Mouse (Mus musculus) small intestine, adult 2 months (tissue): ENCODE measurements around the gene Lgals3bp. TPM values are rescaled to one million over a fixed set of nuclear protein-coding genes. Genes with fewer than 3 reads are reported as not detected.

Experiments used
- H3K27ac ChIP-seq: fragments of 200-500 bp; 2 replicates; pipeline ENCODE4 v1.5.1; 2012; ENCODE audit warnings: low read depth, low read length, control low read depth, inconsistent platforms; ENCODE audit not compliant: insufficient read depth
- H3K27me3 ChIP-seq: fragments of 200-500 bp; 2 replicates; pipeline ENCODE4 v1.6.1; 2012; ENCODE audit warnings: mild to moderate bottlenecking, moderate library complexity, low read length, inconsistent platforms; ENCODE audit not compliant: control insufficient read depth, insufficient read depth
- H3K36me3 ChIP-seq: fragments of 200-500 bp; 2 replicates; pipeline ENCODE4 v1.6.1; 2012; ENCODE audit warnings: mild to moderate bottlenecking, low read length, control low read depth, inconsistent platforms; ENCODE audit not compliant: control insufficient read depth, insufficient read depth
- H3K4me1 ChIP-seq: fragments of 200-500 bp; 2 replicates; pipeline ENCODE4 v1.6.1; 2012; ENCODE audit warnings: low read length, inconsistent platforms, mixed read lengths; ENCODE audit not compliant: control insufficient read depth, insufficient read depth, insufficient read length
- H3K4me3 ChIP-seq: fragments of 200-500 bp; 2 replicates; pipeline ENCODE4 v1.5.1; 2012; ENCODE audit warnings: low read depth, mild to moderate bottlenecking, control low read depth, inconsistent platforms, low read length, moderate library complexity
- CTCF ChIP-seq: fragments of 200-500 bp; IDR thresholded peaks from 2 replicates; pipeline ENCODE4 v1.5.1; 2012; ENCODE audit warnings: low read depth, mild to moderate bottlenecking, control low read depth, inconsistent platforms, low read length, moderate library complexity, mixed read lengths; ENCODE audit not compliant: insufficient replicate concordance, insufficient read length; ENCODE audit errors: extremely low read depth
- POLR2A ChIP-seq: fragments of 200-500 bp; IDR thresholded peaks from 2 replicates; pipeline ENCODE4 v1.6.1; 2012; ENCODE audit warnings: low read depth, mild to moderate bottlenecking, control low read depth, inconsistent platforms, low read length, moderate library complexity
- WGBS: fragments of 180-500 bp; shearing (Covaris S2); methylation state at CpG from one replicate; pipeline ENCODE4 v1.1.7; 2018; 5-methylcytosine and 5-hydroxymethylcytosine counted together
- polyA plus RNA-seq: library from polyadenylated mRNA; depleted of rRNA; stranded (reverse); fragments of >200 nt; gene quantifications from 2 replicates; pipeline ENCODE4 v1.2.3, GENCODE M21; 2012

Gene Lgals3bp
- polyA plus RNA-seq, 1 experiment = 739 TPM

- no peaks in the 10 kb centered on the region for H3K27me3 ChIP-seq
- H3K4me3 ChIP-seq = peak overlapping the region; percentile 37
- peaks cover 71% of the 10 kb centered on the region for H3K4me1 ChIP-seq
- WGBS = 33% methylated on average over 4 of the region's 4 CpGs
- no peak for TF ChIP-seq CTCF
- no peak for TF ChIP-seq POLR2A
- peak overlapping the region; percentile 53 for H3K27ac ChIP-seq
- peaks cover 26% of the 10 kb centered on the region for H3K36me3 ChIP-seq
Measured at GRCm38 (mm10) chr11:118413055-118413454, 11.2 kb upstream of the Lgals3bp start.

DNA sequence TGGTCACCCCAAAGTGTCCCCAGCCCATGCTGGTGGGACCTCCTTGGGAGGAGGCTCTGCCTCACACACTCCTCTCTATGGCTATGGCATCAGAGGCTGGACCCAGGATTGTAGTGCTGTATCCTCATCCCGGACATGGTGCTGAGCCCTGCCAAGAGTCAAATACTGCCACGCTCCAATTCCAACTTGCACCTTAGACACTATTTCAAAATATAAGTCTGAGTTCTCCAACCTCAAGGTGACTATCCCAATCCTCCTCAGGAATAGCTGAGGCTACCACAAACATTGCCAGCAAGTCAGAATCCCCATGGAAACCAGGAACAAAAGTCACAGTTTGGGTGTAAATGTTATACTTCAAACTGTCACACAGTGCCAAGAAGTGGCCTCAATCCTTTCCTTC lies 10.7 kb upstream of the Lgals3bp start:
- Histone ChIP-seq H3K36me3 (peaks cover 31% of the 10 kb centered on the region), H3K4me1 (peaks cover 75% of the 10 kb centered on the region), H3K27ac (peak overlapping the region; percentile 99), H3K27me3 (no peaks in the 10 kb centered on the region), H3K4me3 (peak overlapping the region; percentile 37)
- WGBS = 25% methylated on average over 2 of the region's 2 CpGs
- no peak for TF ChIP-seq CTCF
- no peak for TF ChIP-seq POLR2A

DNA sequence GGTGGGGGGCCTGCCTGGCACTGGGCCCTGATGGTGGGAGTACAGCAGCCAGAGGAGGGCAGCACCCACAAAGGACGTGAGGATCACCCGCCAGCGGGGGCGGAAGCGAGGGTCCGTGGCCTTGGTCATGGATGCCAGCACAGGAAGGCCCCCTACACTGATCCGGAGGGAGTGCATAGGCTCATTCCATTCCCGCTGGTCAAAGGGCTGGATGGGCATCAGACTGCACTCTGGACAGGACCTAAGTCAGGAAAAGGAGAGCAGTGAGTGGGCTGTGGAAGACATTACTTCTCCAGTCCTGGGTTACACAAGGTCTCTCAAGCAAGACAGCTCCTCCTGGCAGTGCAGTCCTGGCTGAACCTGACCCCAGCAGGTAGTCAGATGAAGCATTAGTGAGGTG lies 9.4 kb upstream of the Lgals3bp start:
- Histone ChIP-seq H3K4me3 (no peak overlapping the region), H3K36me3 (peaks cover 44% of the 10 kb centered on the region), H3K27me3 (no peaks in the 10 kb centered on the region), H3K27ac (peak overlapping the region; percentile 99), H3K4me1 (peaks cover 70% of the 10 kb centered on the region)
- 71% methylated on average over 8 of the region's 8 CpGs for WGBS
- no peak for TF ChIP-seq POLR2A
- TF ChIP-seq CTCF = no peak

DNA sequence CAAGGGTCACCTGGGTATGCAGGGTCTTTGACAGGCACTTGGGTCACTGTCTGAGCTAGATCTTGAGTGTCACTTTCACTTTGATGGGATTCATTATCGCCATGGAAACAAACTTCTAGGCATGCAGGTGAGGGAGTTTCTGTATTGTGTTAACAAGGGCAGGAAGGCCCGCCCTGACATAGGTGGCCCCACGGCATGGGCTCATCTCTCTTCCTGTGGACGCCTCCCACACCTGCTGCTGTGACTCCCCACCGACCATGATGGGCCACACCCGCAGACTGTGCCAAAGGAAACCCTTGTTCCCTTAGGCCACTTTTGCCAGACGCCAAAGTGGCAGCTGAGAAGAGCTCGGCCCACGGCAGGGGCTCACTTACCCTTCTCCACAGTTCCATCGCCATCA lies 8.6 kb upstream of the Lgals3bp start:
- peaks cover 68% of the 10 kb centered on the region for H3K4me1 ChIP-seq
- WGBS = 27% methylated on average over 10 of the region's 10 CpGs
- H3K27ac ChIP-seq = peak overlapping the region; percentile 99
- no peaks in the 10 kb centered on the region for H3K27me3 ChIP-seq
- no peak for TF ChIP-seq POLR2A
- TF ChIP-seq CTCF = no peak
- H3K36me3 ChIP-seq = peaks cover 50% of the 10 kb centered on the region
- peak overlapping the region; percentile 6 for H3K4me3 ChIP-seq

DNA sequence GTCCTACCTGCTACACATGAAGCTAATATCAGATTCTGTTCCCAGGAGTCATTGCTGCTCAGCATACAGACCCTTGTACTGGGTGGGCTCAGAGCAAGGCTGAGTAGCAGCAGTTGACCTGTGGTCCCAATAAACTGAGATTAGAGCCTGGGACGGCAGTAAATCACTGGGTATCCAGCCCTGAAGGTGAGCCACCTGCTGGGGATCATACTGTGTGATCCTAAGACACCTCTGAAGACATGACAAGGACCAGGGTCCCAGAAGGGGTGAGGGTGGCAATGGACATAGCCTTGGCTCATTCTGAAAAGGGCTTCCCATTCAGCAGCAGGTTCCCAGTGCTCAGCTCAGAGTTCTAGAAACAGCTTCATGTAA lies 8.2 kb upstream of the Lgals3bp start:
- no peaks in the 10 kb centered on the region for H3K27me3 ChIP-seq
- H3K36me3 ChIP-seq = peaks cover 53% of the 10 kb centered on the region
- peak overlapping the region; percentile 99 for H3K27ac ChIP-seq
- 39% methylated on average over 1 of the region's 1 CpGs for WGBS
- TF ChIP-seq POLR2A (no peak), CTCF (no peak)
- peak overlapping the region; percentile 5; the same call in 1 of the 2 replicates for H3K4me3 ChIP-seq
- H3K4me1 ChIP-seq = peaks cover 68% of the 10 kb centered on the region

DNA sequence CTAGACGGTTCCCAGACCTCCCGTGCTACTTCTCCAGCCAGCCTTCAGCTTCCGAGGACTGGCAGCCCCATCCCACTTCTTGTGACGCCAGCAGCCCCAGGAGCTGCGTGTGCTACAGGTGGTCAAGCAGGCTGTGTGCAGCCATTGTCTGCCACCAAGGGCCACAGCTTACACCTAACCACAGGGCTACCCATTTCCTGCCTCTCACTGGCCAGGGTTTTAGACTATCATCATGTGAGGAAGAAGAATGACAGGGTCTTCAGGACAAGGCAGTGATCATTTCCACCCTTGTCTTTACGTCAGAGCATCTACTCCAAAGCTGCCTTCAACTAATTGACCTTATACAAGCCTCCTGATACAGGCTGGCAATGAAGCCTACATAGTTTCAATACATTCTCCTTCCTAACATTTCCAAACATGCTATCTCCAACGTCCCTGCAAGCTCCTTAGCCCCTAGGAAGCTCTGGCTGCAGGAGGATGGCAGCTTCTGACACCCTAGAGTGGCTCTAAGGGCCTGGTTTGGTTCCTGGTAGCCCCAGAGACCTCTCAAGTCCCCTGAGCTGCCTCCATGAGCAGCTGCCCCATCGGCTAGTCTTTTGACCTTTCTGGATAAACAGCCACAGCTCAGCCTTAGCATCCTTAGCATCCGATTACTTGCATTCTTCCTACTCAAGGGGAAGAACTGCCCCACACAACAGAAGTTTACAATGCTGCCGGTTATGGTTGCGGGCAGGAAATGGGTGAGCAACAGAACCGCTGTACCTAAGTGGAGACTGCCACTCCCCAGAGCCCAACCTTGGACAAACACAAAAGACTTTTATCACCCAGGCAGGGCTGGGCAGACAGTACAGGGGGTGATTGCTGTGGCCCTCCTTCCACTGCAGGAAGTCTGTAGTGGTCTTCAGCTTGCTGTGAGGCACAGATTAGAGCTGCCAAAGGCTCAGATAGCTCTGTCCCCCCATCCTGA lies 7.5 kb upstream of the Lgals3bp start:
- WGBS = 29% methylated on average over 12 of the region's 12 CpGs
- Histone ChIP-seq H3K36me3 (peaks cover 53% of the 10 kb centered on the region), H3K27me3 (no peaks in the 10 kb centered on the region), H3K4me1 (peaks cover 70% of the 10 kb centered on the region), H3K4me3 (peak overlapping the region; percentile 8), H3K27ac (peak overlapping the region; percentile 99)
- TF ChIP-seq CTCF = no peak
- no peak for TF ChIP-seq POLR2A

- peak overlapping the region; percentile 99 for H3K27ac ChIP-seq
- WGBS = 66% methylated on average over 18 of the region's 18 CpGs
- TF ChIP-seq CTCF (no peak), POLR2A (no peak)
Measured at GRCm38 (mm10) chr11:118408051-118408740, 6.3 kb upstream of the Lgals3bp start.

More at GRCm38 (mm10) chr11:118408051-118408740, 6.3 kb upstream of the Lgals3bp start:
- H3K4me1 ChIP-seq = peaks cover 59% of the 10 kb centered on the region
- no peaks in the 10 kb centered on the region for H3K27me3 ChIP-seq
- peaks cover 50% of the 10 kb centered on the region for H3K36me3 ChIP-seq
- peak overlapping the region; percentile 4 for H3K4me3 ChIP-seq
